Comparison of ENCODE assay signal across 10 mouse cellular contexts in genomic region chr11:80479906-80480866, GRCm38 (mm10). TPM values are rescaled to one million over a fixed set of nuclear protein-coding genes. Genes with fewer than 3 reads are reported as not detected.
DNase-seq lines count a peak whose midpoint lies in the region; ATAC-seq and TF ChIP-seq lines count a peak whose summit lies in the region.
"Had no signal": no experiment of that assay in that cellular context is flagged by ENCODE, and none has a peak within 500 bp of the region (broad histone marks: within the 10 kb centered on the region; RNA-seq: fewer than 3 reads in every experiment).

No protein-coding gene starts in this region.

- no peak for ATAC-seq in forebrain, embryonic 13.5 days
- no peak for ATAC-seq in limb, embryonic 15.5 days (ENCODE audit: insufficient number of reproducible peaks, low FRiP score, low TSS enrichment, low read depth)
- ATAC-seq in erythroblast, adult 5-6 weeks (replicated peaks; ENCODE audit: low FRiP score, poor library complexity, severe bottlenecking): no peak

- peak overlapping the region; percentile 54 for H3K4me3 ChIP-seq in E14TG2a.4 (replicated peaks; ENCODE audit: low read length)
- peak overlapping the region; percentile 94 for H3K4me3 ChIP-seq in forebrain, embryonic 13.5 days
- peak overlapping the region; percentile 79 for H3K4me3 ChIP-seq in limb, embryonic 15.5 days
- H3K4me3 ChIP-seq: megakaryocyte, embryonic 14.5 days had no signal

- no peak for TF ChIP-seq CTCF in E14TG2a.4 (conservative IDR thresholded peaks at IDR 0.05; ENCODE audit: low read length)
- no peak for TF ChIP-seq CTCF in brain, embryonic 14.5 days (IDR thresholded peaks at IDR 0.05; ENCODE audit: borderline replicate concordance, extremely low read depth, insufficient read depth, insufficient read length)

- H3K4me1 ChIP-seq in E14TG2a.4 (replicated peaks; ENCODE audit: low read depth, low read length): peaks cover 72% of the 10 kb centered on the region
- peaks cover 75% of the 10 kb centered on the region for H3K4me1 ChIP-seq in forebrain, embryonic 13.5 days
- H3K4me1 ChIP-seq in limb, embryonic 15.5 days: peaks cover 41% of the 10 kb centered on the region

- WGBS in forebrain, embryonic 13.5 days: 66% methylated on average over 31 of the region's 31 CpGs
- WGBS in limb, embryonic 15.5 days: 79% methylated on average over 31 of the region's 31 CpGs

- peak overlapping the region; percentile 99 for H3K9ac ChIP-seq in forebrain, embryonic 13.5 days
- H3K9ac ChIP-seq in limb, embryonic 15.5 days: no peak overlapping the region

- peaks cover 5% of the 10 kb centered on the region for H3K36me3 ChIP-seq in E14TG2a.4 (ENCODE audit: insufficient read depth, low read length)
- peaks cover 28% of the 10 kb centered on the region for H3K36me3 ChIP-seq in forebrain, embryonic 13.5 days (ENCODE audit: poor library complexity, severe bottlenecking)
- 0 out of 2 replicates have a peak, but pooled peaks cover 4% of the 10 kb centered on the region for H3K36me3 ChIP-seq in limb, embryonic 15.5 days

- H3K9me3 ChIP-seq in E14TG2a.4 (ENCODE audit: low read length): no peaks in the 10 kb centered on the region
- H3K9me3 ChIP-seq in forebrain, embryonic 13.5 days (replicated peaks): no peaks in the 10 kb centered on the region
- no peaks in the 10 kb centered on the region for H3K9me3 ChIP-seq in limb, embryonic 15.5 days
- H3K9me3 ChIP-seq: megakaryocyte, embryonic 14.5 days had no signal

- H3K4me2 ChIP-seq in forebrain, embryonic 13.5 days: peak overlapping the region; percentile 89
- 0 out of 2 replicates have a peak overlapping the region, but pooled peaks have one; percentile 98 for H3K4me2 ChIP-seq in limb, embryonic 15.5 days

- TF ChIP-seq POLR2A in brain, embryonic 14.5 days (IDR thresholded peaks at IDR 0.05; ENCODE audit: borderline replicate concordance, extremely low read depth, insufficient read depth, insufficient read length, poor library complexity, severe bottlenecking): no peak

- peaks cover 47% of the 10 kb centered on the region for H3K27me3 ChIP-seq in E14TG2a.4 (ENCODE audit: insufficient read depth, low read length)
- peaks cover 6% of the 10 kb centered on the region; the same call in 1 of the 2 replicates for H3K27me3 ChIP-seq in forebrain, embryonic 13.5 days
- no peaks in the 10 kb centered on the region; the same call in 1 of the 2 replicates for H3K27me3 ChIP-seq in limb, embryonic 15.5 days

- peak overlapping the region; percentile 99 for H3K27ac ChIP-seq in forebrain, embryonic 13.5 days
- H3K27ac ChIP-seq in limb, embryonic 15.5 days: no peak overlapping the region

- peak; percentile 57 for DNase-seq in brain, embryonic 14.5 days (ENCODE audit: low read depth)
- no peak for DNase-seq in kidney, adult 11 months
- DNase-seq in testis, postnatal 10 days (ENCODE audit: low spot score): no peak
- DNase-seq: left cerebral cortex, postnatal 4 days; thymus, postnatal 4 days had no signal

RNA-seq across cellular contexts. Expression of gene Cdk5r1, which starts 3.4 kb away (rescaled TPM):
- polyA plus RNA-seq in brain, embryonic 14.5 days (2012; rRNA removed): 327 and 349 TPM in 2 replicates
- 67.9 and 73.9 TPM in 2 replicates for polyA plus RNA-seq in forebrain, embryonic 13.5 days (2015; fragmentation: Nextera tagmentation; extraction: Ambion mirVana)
- polyA plus RNA-seq in limb, embryonic 15.5 days (2015; fragmentation: Nextera tagmentation; extraction: Ambion mirVana): 2.3 and 3.2 TPM in 2 replicates
- total RNA-seq in erythroblast, adult 5-6 weeks (2015; ENCODE audit: low replicate concordance): 0.19 and 1.3 TPM in 2 replicates
- 1.3 and 1.7 TPM in 2 replicates for total RNA-seq in erythroblast, adult 5-6 weeks (2017; ENCODE audit: low replicate concordance)

RNA-seq across cellular contexts. Expression of gene Psmd11, which starts 51.8 kb away (rescaled TPM):
- polyA plus RNA-seq in brain, embryonic 14.5 days (2012; rRNA removed): 86.1 and 90.2 TPM in 2 replicates
- polyA plus RNA-seq in forebrain, embryonic 13.5 days (2015; fragmentation: Nextera tagmentation; extraction: Ambion mirVana): 370 and 373 TPM in 2 replicates
- 292 and 301 TPM in 2 replicates for polyA plus RNA-seq in limb, embryonic 15.5 days (2015; fragmentation: Nextera tagmentation; extraction: Ambion mirVana)
- 36.6 and 43.8 TPM in 2 replicates for total RNA-seq in erythroblast, adult 5-6 weeks (2015; ENCODE audit: low replicate concordance)
- total RNA-seq in erythroblast, adult 5-6 weeks (2017; ENCODE audit: low replicate concordance): 41.2 and 53.1 TPM in 2 replicates

Comparison
In these comparisons a context has a peak if more than half of its experiments do, and no peak if none do; other contexts are left out.
1. RNA of gene Cdk5r1, which starts 3.4 kb away (polyA plus RNA-seq): 327 to 349 TPM in brain, embryonic 14.5 days and 67.9 to 73.9 TPM in forebrain, embryonic 13.5 days; 2.3 to 3.2 TPM in limb, embryonic 15.5 days; every median in the first group is over 10 times any median in the second.
2. Peak in every context shown above with its lines, with median percentiles within 50 percentile points of each other: H3K4me3 ChIP-seq.